Mouse (Mus musculus) midbrain, postnatal 0 days (tissue): ENCODE measurements around the gene Nfkbib. TPM values are rescaled to one million over a fixed set of nuclear protein-coding genes. Genes with fewer than 3 reads are reported as not detected.

ENCODE experiments used
- ATAC-seq: fragments of 200-750 bp; cut with Nextera tagmentation; 2 replicates; pipeline ENCODE4 v1.8.0; 2017; ENCODE audit warnings: moderate number of reproducible peaks, mild to moderate bottlenecking, moderate TSS enrichment, moderate library complexity; ENCODE audit not compliant: low FRiP score
- DNase-seq: peaks from one replicate; pipeline ENCODE4 v3.0.0-alpha.2; 2015; ENCODE audit warnings: low spot score
- H3K27ac ChIP-seq: fragments of 300-500 bp; sonication (generic); 2 replicates; pipeline ENCODE4 v1.5.1; 2014; ENCODE audit warnings: low read depth, mild to moderate bottlenecking, low read length, mixed read lengths
- H3K27me3 ChIP-seq: fragments of 300-500 bp; sonication (generic); 2 replicates; pipeline ENCODE4 v1.6.1; 2014; ENCODE audit warnings: low read length, control low read depth, mixed read lengths; ENCODE audit not compliant: insufficient read depth
- H3K36me3 ChIP-seq: fragments of 300-500 bp; sonication (generic); 2 replicates; pipeline ENCODE4 v1.6.1; 2014; ENCODE audit warnings: low read length, control low read depth, mixed read lengths; ENCODE audit not compliant: insufficient read depth
- H3K4me1 ChIP-seq: fragments of 300-500 bp; sonication (generic); 2 replicates; pipeline ENCODE4 v1.6.1; 2014; ENCODE audit warnings: mild to moderate bottlenecking, control low read depth, antibody characterized with exemption, low read length, mixed read lengths; ENCODE audit not compliant: insufficient read depth
- H3K4me2 ChIP-seq: fragments of 300-500 bp; sonication (generic); 2 replicates; pipeline ENCODE4 v1.6.1; 2014; ENCODE audit warnings: low read depth, mild to moderate bottlenecking, low read length, mixed read lengths; ENCODE audit not compliant: poor library complexity, severe bottlenecking
- H3K4me3 ChIP-seq: fragments of 300-500 bp; sonication (generic); 2 replicates; pipeline ENCODE4 v1.5.1; 2014; ENCODE audit warnings: low read depth, mild to moderate bottlenecking, low read length, moderate library complexity
- H3K9ac ChIP-seq: fragments of 300-500 bp; sonication (generic); replicated peaks from 2 replicates; pipeline ENCODE4 v1.6.1; 2014; ENCODE audit warnings: mild to moderate bottlenecking, low read length, moderate library complexity, mixed read lengths; ENCODE audit not compliant: poor library complexity, severe bottlenecking
- H3K9me3 ChIP-seq: fragments of 300-500 bp; sonication (generic); 2 replicates; pipeline ENCODE4 v1.6.1; 2016; ENCODE audit warnings: low read length, control low read depth
- CTCF ChIP-seq: IDR thresholded peaks from 2 replicates; pipeline ENCODE4 v1.5.1; 2016; ENCODE audit warnings: antibody characterized with exemption, mild to moderate bottlenecking
- WGBS: fragments of 180-500 bp; shearing (Covaris S2); extraction: QIAGEN DNeasy Blood & Tissue Kit; methylation state at CpG from one replicate; pipeline ENCODE4 v1.1.7; 2014; 5-methylcytosine and 5-hydroxymethylcytosine counted together
- polyA plus RNA-seq: library from polyadenylated mRNA; unstranded; fragments of >200 nt; fragmentation: Nextera tagmentation; extraction: Ambion mirVana; gene quantifications from 2 replicates; pipeline ENCODE4 v1.2.1, GENCODE M21; 2015
- total RNA-seq: library from RNA; depleted of rRNA; stranded (reverse); fragments of >200 nt; gene quantifications from 2 replicates; pipeline ENCODE4 v1.2.3, GENCODE M21; 2014; rRNA removed

Nfkbib gene
- total and polyA plus RNA-seq, 2 experiments from 2014 or later: 19.7 to 58.5 TPM

DNA sequence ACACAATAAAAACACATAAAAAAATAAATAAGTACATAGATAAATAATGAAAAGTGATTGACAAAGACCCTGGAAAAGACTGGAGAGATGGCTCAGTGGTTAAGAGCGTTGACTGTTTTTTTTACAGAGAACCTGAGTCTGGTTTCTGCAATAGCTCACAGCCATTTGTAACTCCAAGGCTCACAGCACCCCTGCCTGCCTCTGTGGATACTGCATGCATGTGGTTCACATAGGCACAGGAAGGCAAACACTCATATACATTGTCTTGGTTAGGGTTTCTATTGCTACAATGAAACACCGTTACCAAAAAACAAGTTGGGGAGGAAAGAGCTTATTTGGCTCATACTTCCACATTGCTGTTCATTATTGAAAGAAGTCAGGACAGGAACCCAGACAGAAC is 51.7 kb downstream of the Nfkbib start:
- H3K9ac ChIP-seq: no peak overlapping the region
- H3K27ac ChIP-seq: no peak overlapping the region
- no peaks in the 10 kb centered on the region for H3K36me3 ChIP-seq
- ATAC-seq (no peak), DNase-seq (no peak)
- H3K27me3 ChIP-seq: no peaks in the 10 kb centered on the region
- H3K4me3 ChIP-seq: no peak overlapping the region
- TF ChIP-seq CTCF: peak; percentile 38; the same call in 1 of the 2 replicates
- H3K4me1 ChIP-seq: no peaks in the 10 kb centered on the region
- 97% methylated on average over 2 of the region's 2 CpGs for WGBS
- H3K4me2 ChIP-seq: no peak overlapping the region
- no peaks in the 10 kb centered on the region for H3K9me3 ChIP-seq

DNA sequence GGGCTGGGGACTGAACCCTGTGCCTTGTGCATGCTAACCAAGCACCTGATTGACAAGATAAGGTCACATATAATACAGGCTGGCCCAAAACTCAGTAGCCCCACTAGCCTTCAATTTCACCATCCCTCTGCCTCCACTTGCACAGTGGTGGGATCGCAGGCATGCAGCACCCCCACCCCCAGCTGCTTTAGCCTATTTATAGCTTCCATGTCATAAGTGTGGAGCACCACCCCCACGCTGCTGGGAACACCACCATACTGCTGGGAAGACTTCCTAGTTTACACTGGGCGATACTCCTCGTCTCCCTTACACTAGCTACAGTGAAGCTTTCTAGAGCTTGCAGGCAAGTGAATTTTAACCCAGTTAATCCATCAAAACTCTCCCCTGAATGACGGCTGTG is 52.6 kb downstream of the Nfkbib start:
- H3K27ac ChIP-seq: no peak overlapping the region
- H3K9me3 ChIP-seq: no peaks in the 10 kb centered on the region
- WGBS: 83% methylated on average over 5 of the region's 5 CpGs
- H3K4me1 ChIP-seq: no peaks in the 10 kb centered on the region
- no peak overlapping the region for H3K4me2 ChIP-seq
- H3K9ac ChIP-seq: no peak overlapping the region
- DNase-seq (no peak), ATAC-seq (no peak)
- TF ChIP-seq CTCF: no peak
- H3K36me3 ChIP-seq: no peaks in the 10 kb centered on the region
- H3K4me3 ChIP-seq: no peak overlapping the region
- no peaks in the 10 kb centered on the region for H3K27me3 ChIP-seq

DNA sequence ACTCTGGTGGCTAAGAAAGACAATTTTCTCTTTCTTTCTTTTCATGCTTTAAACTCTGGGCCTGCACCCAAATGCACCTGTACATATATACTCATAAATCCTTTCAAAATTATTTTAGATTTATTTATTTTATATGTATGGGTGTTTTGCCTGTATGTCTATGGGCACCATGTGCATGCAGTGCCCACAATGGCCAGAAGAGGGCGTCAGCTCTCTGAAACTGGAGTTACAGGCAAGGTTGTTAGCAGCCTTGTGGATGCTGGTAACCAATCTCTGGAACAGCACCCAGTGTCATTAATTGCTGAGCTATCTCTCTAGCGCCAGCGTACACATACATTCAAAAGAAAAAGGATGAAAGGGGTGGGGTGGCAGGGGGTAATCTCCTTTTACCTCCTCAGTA is 56.4 kb downstream of the Nfkbib start:
- DNase-seq (no peak), ATAC-seq (no peak)
- 64% methylated on average over 3 of the region's 3 CpGs for WGBS
- Histone ChIP-seq H3K9ac (no peak overlapping the region), H3K4me2 (no peak overlapping the region), H3K36me3 (no peaks in the 10 kb centered on the region), H3K27ac (no peak overlapping the region), H3K27me3 (no peaks in the 10 kb centered on the region), H3K9me3 (no peaks in the 10 kb centered on the region), H3K4me3 (no peak overlapping the region), H3K4me1 (no peaks in the 10 kb centered on the region)
- peak; percentile 42 for TF ChIP-seq CTCF

DNA sequence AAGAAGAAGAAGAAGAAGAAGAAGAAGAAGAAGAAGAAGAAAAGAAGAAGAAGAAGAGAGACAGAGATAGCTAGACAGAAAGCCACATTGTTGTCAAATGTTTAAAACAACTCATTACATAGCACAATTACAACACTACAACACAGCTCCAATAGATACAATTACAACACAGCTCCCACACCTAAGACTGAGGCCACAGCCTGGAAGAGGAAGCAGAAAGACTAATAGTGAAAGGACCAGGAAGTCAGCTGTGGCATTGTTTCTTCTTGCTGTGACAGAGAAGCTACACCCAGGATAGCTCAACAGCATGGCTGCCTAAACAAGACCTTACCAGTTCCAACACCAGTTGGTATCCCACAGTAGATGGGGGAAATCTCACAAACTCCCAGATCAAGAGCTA is 57.9 kb downstream of the Nfkbib start:
- Histone ChIP-seq H3K36me3 (no peaks in the 10 kb centered on the region), H3K4me3 (no peak overlapping the region), H3K4me2 (no peak overlapping the region), H3K27ac (no peak overlapping the region), H3K9me3 (no peaks in the 10 kb centered on the region), H3K4me1 (no peaks in the 10 kb centered on the region), H3K9ac (no peak overlapping the region), H3K27me3 (no peaks in the 10 kb centered on the region)
- no peak for ATAC-seq
- no peak for DNase-seq
- TF ChIP-seq CTCF: no peak

Other genes with a start within 250 kb of the Nfkbib start
- not detected in 2 replicates for gene Ifnl3, start 244.7 kb downstream of the Nfkbib start, total RNA-seq
- not detected in 2 replicates for gene Ifnl3, start 244.7 kb downstream of the Nfkbib start, polyA plus RNA-seq
- gene Sycn, start 226.6 kb downstream of the Nfkbib start, total RNA-seq: not detected in 2 replicates
- gene Sycn, start 226.6 kb downstream of the Nfkbib start, polyA plus RNA-seq: not detected in 2 replicates
- gene Nccrp1, start 220.3 kb downstream of the Nfkbib start, total RNA-seq: 1.4 TPM in 1 of 2 replicates, not detected in the other
- gene Nccrp1, start 220.3 kb downstream of the Nfkbib start, polyA plus RNA-seq: 0.16 and 0.47 TPM in 2 replicates
- 48.2 and 56.0 TPM in 2 replicates for gene Samd4b, start 169.4 kb downstream of the Nfkbib start, total RNA-seq
- 17.6 and 19.2 TPM in 2 replicates for gene Samd4b, start 169.4 kb downstream of the Nfkbib start, polyA plus RNA-seq
- gene Pak4, start 169.3 kb downstream of the Nfkbib start, total RNA-seq: 13.3 and 19.8 TPM in 2 replicates
- 8.9 and 9.6 TPM in 2 replicates for gene Pak4, start 169.3 kb downstream of the Nfkbib start, polyA plus RNA-seq
- 1.3 and 2.6 TPM in 2 replicates for gene Acp7, start 136.2 kb downstream of the Nfkbib start, total RNA-seq
- gene Acp7, start 136.2 kb downstream of the Nfkbib start, polyA plus RNA-seq: 0.22 and 0.55 TPM in 2 replicates
- gene Fbxo27, start 74.7 kb downstream of the Nfkbib start, total RNA-seq: 7.4 and 8.2 TPM in 2 replicates
- gene Fbxo27, start 74.7 kb downstream of the Nfkbib start, polyA plus RNA-seq: 10.4 and 12.2 TPM in 2 replicates
- 1.7 and 2.8 TPM in 2 replicates for gene Fbxo17, start 50.7 kb downstream of the Nfkbib start, total RNA-seq
- gene Fbxo17, start 50.7 kb downstream of the Nfkbib start, polyA plus RNA-seq: 5.5 and 6.1 TPM in 2 replicates
- 48.6 and 67.5 TPM in 2 replicates for gene Mrps12, start 25.7 kb downstream of the Nfkbib start, total RNA-seq
- gene Mrps12, start 25.7 kb downstream of the Nfkbib start, polyA plus RNA-seq: 97.3 and 106 TPM in 2 replicates
- gene Sars2, start 25.5 kb downstream of the Nfkbib start, total RNA-seq: 17.8 and 18.6 TPM in 2 replicates
- gene Sars2, start 25.5 kb downstream of the Nfkbib start, polyA plus RNA-seq: 16.2 and 19.3 TPM in 2 replicates
- gene Ccer2, start 11.3 kb downstream of the Nfkbib start, total RNA-seq: not detected in 2 replicates
- 1.4 and 1.8 TPM in 2 replicates for gene Ccer2, start 11.3 kb downstream of the Nfkbib start, polyA plus RNA-seq
- 64.8 and 85.9 TPM in 2 replicates for gene Sirt2, start 777 bp downstream of the Nfkbib start, total RNA-seq
- gene Sirt2, start 777 bp downstream of the Nfkbib start, polyA plus RNA-seq: 111 and 120 TPM in 2 replicates
- gene Rinl, start 21.5 kb upstream of the Nfkbib start, total RNA-seq: 0.80 and 1.0 TPM in 2 replicates
- 1.9 TPM in 2 replicates for gene Rinl, start 21.5 kb upstream of the Nfkbib start, polyA plus RNA-seq
- gene Hnrnpl, start 41.0 kb upstream of the Nfkbib start, total RNA-seq: 253 and 265 TPM in 2 replicates
- 146 and 175 TPM in 2 replicates for gene Hnrnpl, start 41.0 kb upstream of the Nfkbib start, polyA plus RNA-seq
- gene Ech1, start 57.7 kb upstream of the Nfkbib start, total RNA-seq: 89.3 and 104 TPM in 2 replicates
- gene Ech1, start 57.7 kb upstream of the Nfkbib start, polyA plus RNA-seq: 103 and 107 TPM in 2 replicates
- gene Lgals4, start 66.3 kb upstream of the Nfkbib start, total RNA-seq: 3.4 and 3.5 TPM in 2 replicates
- 4.8 and 5.1 TPM in 2 replicates for gene Lgals4, start 66.3 kb upstream of the Nfkbib start, polyA plus RNA-seq
- 0.38 and 12.5 TPM in 2 replicates for gene Lgals7, start 96.3 kb upstream of the Nfkbib start, total RNA-seq
- gene Lgals7, start 96.3 kb upstream of the Nfkbib start, polyA plus RNA-seq: 3.8 and 4.8 TPM in 2 replicates
- 0.38 and 0.57 TPM in 2 replicates for gene Capn12, start 113.9 kb upstream of the Nfkbib start, total RNA-seq
- gene Capn12, start 113.9 kb upstream of the Nfkbib start, polyA plus RNA-seq: 0.26 and 0.41 TPM in 2 replicates
- 74.7 and 86.9 TPM in 2 replicates for gene Actn4, start 194.8 kb upstream of the Nfkbib start, total RNA-seq
- 101 and 105 TPM in 2 replicates for gene Actn4, start 194.8 kb upstream of the Nfkbib start, polyA plus RNA-seq
- gene Eif3k, start 214.4 kb upstream of the Nfkbib start, total RNA-seq: 405 and 482 TPM in 2 replicates
- 292 and 309 TPM in 2 replicates for gene Eif3k, start 214.4 kb upstream of the Nfkbib start, polyA plus RNA-seq
- gene Map4k1, start 214.5 kb upstream of the Nfkbib start, total RNA-seq: 5.6 and 17.4 TPM in 2 replicates
- 18.2 and 21.0 TPM in 2 replicates for gene Map4k1, start 214.5 kb upstream of the Nfkbib start, polyA plus RNA-seq